Mouse (Mus musculus) small intestine, adult 2 months (tissue): ENCODE data around the gene Vhl.

ENCODE experiments used
- CTCF ChIP-seq: fragments of 200-500 bp; IDR thresholded peaks from 2 replicates; pipeline ENCODE4 v1.5.1; 2012; ENCODE audit warnings: low read depth, mild to moderate bottlenecking, control low read depth, inconsistent platforms, low read length, moderate library complexity, mixed read lengths; ENCODE audit not compliant: insufficient replicate concordance, insufficient read length; ENCODE audit errors: extremely low read depth
- POLR2A ChIP-seq: fragments of 200-500 bp; IDR thresholded peaks from 2 replicates; pipeline ENCODE4 v1.6.1; 2012; ENCODE audit warnings: low read depth, mild to moderate bottlenecking, control low read depth, inconsistent platforms, low read length, moderate library complexity

GRCm38 (mm10) chr6:113576044-113576443 is 47.7 kb upstream of the Vhl start:
- no peak for TF ChIP-seq CTCF
- no peak for TF ChIP-seq POLR2A
